25 mouse cellular contexts compared by ENCODE assay signal in genomic region chr15:18079644-18080043, GRCm38 (mm10).
DNase-seq lines count a peak whose midpoint lies in the region; ATAC-seq lines count a peak whose summit lies in the region.
"Had no signal": no experiment of that assay in that cellular context is flagged by ENCODE, and none has a peak within 500 bp of the region (broad histone marks: within the 10 kb centered on the region; RNA-seq: fewer than 3 reads in every experiment).

No protein-coding gene starts in this region.

- ATAC-seq in forebrain, embryonic 14.5 days: no peak
- no peak for ATAC-seq in forebrain, embryonic 15.5 days (replicated peaks)
- peak; percentile 72 for ATAC-seq in frontal cortex, adult (ENCODE audit: low TSS enrichment)
- ATAC-seq: activated CD4-positive, CD25-positive, alpha-beta regulatory T cell, adult 4 months; hindbrain, postnatal 0 days; inflammation-experienced regulatory T-cells, adult 6 months; intestine, embryonic 16.5 days had no signal

- no peaks in the 10 kb centered on the region for H3K27me3 ChIP-seq in forebrain, embryonic 14.5 days (replicated peaks; ENCODE audit: control insufficient read depth, insufficient read depth, low read length)
- no peaks in the 10 kb centered on the region for H3K27me3 ChIP-seq in forebrain, embryonic 15.5 days
- H3K27me3 ChIP-seq: heart, embryonic 13.5 days had no signal

- H3K36me3 ChIP-seq in forebrain, embryonic 14.5 days (ENCODE audit: control insufficient read depth, insufficient read depth, low read length): no peaks in the 10 kb centered on the region
- no peaks in the 10 kb centered on the region for H3K36me3 ChIP-seq in forebrain, embryonic 15.5 days
- H3K36me3 ChIP-seq: forebrain, embryonic 10.5 days; heart, embryonic 10.5 days; heart, embryonic 13.5 days had no signal

- no peak overlapping the region for H3K9ac ChIP-seq in forebrain, embryonic 14.5 days (ENCODE audit: low read length)
- H3K9ac ChIP-seq in forebrain, embryonic 15.5 days (replicated peaks): no peak overlapping the region
- H3K9ac ChIP-seq: heart, embryonic 13.5 days; hindbrain, embryonic 14.5 days had no signal

- 60% methylated on average over 1 of the region's 1 CpGs for WGBS in forebrain, embryonic 14.5 days
- 51% methylated on average over 1 of the region's 1 CpGs for WGBS in forebrain, embryonic 15.5 days

- no peaks in the 10 kb centered on the region for H3K4me1 ChIP-seq in forebrain, embryonic 14.5 days (ENCODE audit: control insufficient read depth, insufficient read depth, low read length)
- no peaks in the 10 kb centered on the region for H3K4me1 ChIP-seq in forebrain, embryonic 15.5 days
- H3K4me1 ChIP-seq: forebrain, embryonic 10.5 days; heart, embryonic 10.5 days; heart, embryonic 13.5 days had no signal

- H3K4me3 ChIP-seq in forebrain, embryonic 14.5 days (ENCODE audit: low read depth, low read length): no peak overlapping the region
- H3K4me3 ChIP-seq in forebrain, embryonic 15.5 days: no peak overlapping the region
- H3K4me3 ChIP-seq: forebrain, embryonic 10.5 days; heart, adult 2 months; heart, embryonic 10.5 days; heart, embryonic 13.5 days had no signal

- H3K4me2 ChIP-seq in forebrain, embryonic 14.5 days (ENCODE audit: low read length): no peak overlapping the region
- no peak overlapping the region for H3K4me2 ChIP-seq in forebrain, embryonic 15.5 days (replicated peaks)
- H3K4me2 ChIP-seq: heart, embryonic 13.5 days; hindbrain, embryonic 14.5 days had no signal

- no peak overlapping the region for H3K27ac ChIP-seq in forebrain, embryonic 14.5 days (ENCODE audit: low read depth, low read length)
- H3K27ac ChIP-seq in forebrain, embryonic 15.5 days (replicated peaks): no peak overlapping the region
- H3K27ac ChIP-seq: forebrain, embryonic 10.5 days; heart, adult 2 months; heart, embryonic 10.5 days; heart, embryonic 13.5 days; hindbrain, embryonic 14.5 days; hindbrain, postnatal 0 days had no signal

- DNase-seq in forebrain, embryonic 14.5 days (ENCODE audit: low spot score): peak; percentile 44
- DNase-seq in frontal cortex, postnatal 14 days (ENCODE audit: low spot score in 2 of 2): no peak
- peak; percentile 26 for DNase-seq in brain, embryonic 18.5 days (ENCODE audit: low read depth, low spot score)
- DNase-seq in adrenal gland, postnatal 36 days: no peak
- DNase-seq: adrenal gland, adult 8-10 months; adrenal gland, postnatal 25 days; cerebellum, adult 18-20 months; cerebellum, adult 9-10 months; cerebellum, postnatal 14 days; gastrocnemius, postnatal 10 days; gastrocnemius, postnatal 36 days; heart, adult 2 months; heart, postnatal 14 days; heart, postnatal 4 days; kidney, adult 18-20 months had no signal

- no peaks in the 10 kb centered on the region for H3K9me3 ChIP-seq in forebrain, embryonic 14.5 days (replicated peaks; ENCODE audit: control insufficient read depth, low read length)
- H3K9me3 ChIP-seq in forebrain, embryonic 15.5 days: no peaks in the 10 kb centered on the region
- H3K9me3 ChIP-seq: forebrain, embryonic 10.5 days; heart, embryonic 10.5 days; heart, embryonic 13.5 days had no signal

Comparison
In these comparisons a context has a peak if more than half of its experiments do, and no peak if none do; other contexts are left out.
1. DNase-seq: peak in forebrain, embryonic 14.5 days (single experiment) and brain, embryonic 18.5 days (single experiment); none in frontal cortex, postnatal 14 days (0 of 2) and adrenal gland, postnatal 36 days (0 of 2).